Mouse (Mus musculus) liver, embryonic 11.5 days (tissue): ENCODE measurements around the gene Rps6kl1. TPM values are rescaled to one million over a fixed set of nuclear protein-coding genes. Genes with fewer than 3 reads are reported as not detected.

Experiments used
- ATAC-seq: fragments of 200-750 bp; cut with Nextera tagmentation; replicated peaks from 2 replicates; pipeline ENCODE4 v1.8.0; 2017; ENCODE audit warnings: moderate number of reproducible peaks, mild to moderate bottlenecking, moderate TSS enrichment, moderate library complexity; ENCODE audit not compliant: low FRiP score
- DNase-seq: peaks from one replicate; pipeline ENCODE4 v3.0.0-alpha.2; 2017; ENCODE audit warnings: low spot score
- H3K27ac ChIP-seq: fragments of 300-500 bp; sonication (generic); 2 replicates; pipeline ENCODE4 v1.5.1; 2014; ENCODE audit warnings: mild to moderate bottlenecking, low read depth, low read length, control low read depth
- H3K27me3 ChIP-seq: fragments of 300-500 bp; sonication (generic); replicated peaks from 2 replicates; pipeline ENCODE4 v1.6.1; 2014; ENCODE audit warnings: low read length, mixed read lengths; ENCODE audit not compliant: control insufficient read depth, insufficient read depth
- H3K36me3 ChIP-seq: fragments of 300-500 bp; sonication (generic); 2 replicates; pipeline ENCODE4 v1.6.1; 2014; ENCODE audit warnings: mild to moderate bottlenecking, low read length, moderate library complexity, mixed read lengths; ENCODE audit not compliant: control insufficient read depth, insufficient read depth
- H3K4me1 ChIP-seq: fragments of 300-500 bp; sonication (generic); replicated peaks from 2 replicates; pipeline ENCODE4 v1.6.1; 2014; ENCODE audit warnings: low read length, mixed read lengths; ENCODE audit not compliant: control insufficient read depth, insufficient read depth
- H3K4me2 ChIP-seq: fragments of 300-500 bp; sonication (generic); 2 replicates; pipeline ENCODE4 v1.6.1; 2014; ENCODE audit warnings: mild to moderate bottlenecking, control low read depth, moderate library complexity
- H3K4me3 ChIP-seq: fragments of 300-500 bp; sonication (generic); 2 replicates; pipeline ENCODE4 v1.5.1; 2014; ENCODE audit warnings: low read depth, low read length, control low read depth
- H3K9ac ChIP-seq: fragments of 300-500 bp; sonication (generic); 2 replicates; pipeline ENCODE4 v1.6.1; 2014; ENCODE audit warnings: low read depth, low read length, control low read depth
- H3K9me3 ChIP-seq: fragments of 300-500 bp; sonication (generic); 2 replicates; pipeline ENCODE4 v1.6.1; 2016; ENCODE audit warnings: low read length, inconsistent platforms, mixed read lengths; ENCODE audit not compliant: control insufficient read depth
- WGBS: fragments of 180-500 bp; shearing (Covaris S2); extraction: QIAGEN DNeasy Blood & Tissue Kit; methylation state at CpG from one replicate; pipeline ENCODE4 v1.1.7; 2014; 5-methylcytosine and 5-hydroxymethylcytosine counted together
- polyA plus RNA-seq: library from polyadenylated mRNA; unstranded; fragments of >200 nt; fragmentation: Nextera tagmentation; extraction: Ambion mirVana; gene quantifications from 2 replicates; pipeline ENCODE4 v1.2.1, GENCODE M21; 2014

Rps6kl1 gene
- polyA plus RNA-seq, 1 experiment from 2014 or later: 1.1 TPM

DNA sequence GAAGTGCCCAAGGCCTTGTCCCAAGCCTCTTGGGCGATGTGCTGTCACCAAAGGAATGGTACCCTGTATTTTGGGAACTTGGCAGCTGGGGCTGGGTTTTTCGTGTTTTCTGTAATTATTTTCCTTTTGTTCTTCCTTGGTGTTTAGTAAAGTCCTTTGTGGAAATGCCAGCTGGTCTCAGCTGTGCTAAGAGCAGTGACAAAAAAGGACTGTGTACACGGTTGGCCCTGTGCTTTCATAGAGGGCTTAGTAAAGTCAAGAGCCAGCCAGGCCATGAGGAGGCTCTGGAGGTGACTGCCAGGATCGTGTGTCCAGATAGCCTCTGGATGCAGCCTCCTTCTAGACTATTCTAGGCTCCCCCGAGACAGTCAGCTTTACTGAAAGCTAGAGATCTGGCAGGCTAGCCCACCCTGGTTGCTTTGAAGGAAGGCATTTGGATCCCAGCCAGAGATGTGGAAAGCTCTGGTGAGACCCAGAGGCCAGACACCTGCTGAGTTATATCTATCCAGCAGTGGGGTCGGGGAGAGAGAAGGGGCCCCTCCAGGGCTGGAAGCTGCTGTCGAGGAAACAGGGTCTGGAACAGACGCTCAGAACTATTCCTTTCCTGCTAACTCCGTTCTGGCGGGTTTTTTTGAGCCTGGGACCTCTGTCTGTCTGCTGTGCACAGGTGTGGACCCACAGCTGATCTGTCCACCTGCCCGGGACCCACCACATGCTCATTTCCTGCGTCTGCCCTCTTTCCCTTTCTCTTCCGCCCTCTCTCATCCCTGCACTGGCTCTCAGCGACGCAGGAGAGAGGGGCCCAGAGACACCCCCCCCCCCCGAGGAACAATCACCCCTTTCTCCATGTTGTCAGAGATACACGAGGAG is 30.6 kb upstream of the Rps6kl1 start:
- peaks cover 32% of the 10 kb centered on the region for H3K27me3 ChIP-seq
- no peak for DNase-seq
- WGBS: 38% methylated on average over 17 of the region's 17 CpGs

DNA sequence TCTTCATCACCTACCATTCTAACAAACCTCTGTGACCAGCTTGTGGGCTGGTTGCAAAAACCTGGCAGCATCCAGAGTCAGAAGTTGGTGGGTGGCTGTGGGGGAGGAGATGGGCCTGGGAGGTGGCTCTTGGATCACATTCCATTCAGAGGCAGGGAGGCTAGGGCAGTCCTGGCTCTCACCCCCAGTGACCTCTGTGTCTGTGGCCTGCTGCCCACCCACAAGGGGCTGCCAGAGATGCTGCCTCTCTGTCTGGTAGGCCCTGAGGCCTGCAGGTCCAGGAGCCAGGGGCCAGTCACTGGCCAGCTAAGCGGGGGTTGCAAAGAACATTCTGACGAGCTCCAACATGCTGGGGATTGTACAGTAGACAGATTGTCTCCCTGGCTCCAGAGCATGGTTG is 27.2 kb upstream of the Rps6kl1 start:
- Histone ChIP-seq H3K4me2 (no peak overlapping the region), H3K36me3 (no peaks in the 10 kb centered on the region), H3K4me3 (no peak overlapping the region), H3K9ac (no peak overlapping the region), H3K27me3 (peaks cover 47% of the 10 kb centered on the region), H3K4me1 (peaks cover 23% of the 10 kb centered on the region), H3K9me3 (no peaks in the 10 kb centered on the region), H3K27ac (no peak overlapping the region)
- 65% methylated on average over 2 of the region's 2 CpGs for WGBS
- ATAC-seq: no peak
- no peak for DNase-seq

More for the DNA sequence above, 30.6 kb upstream of the Rps6kl1 start:
- Histone ChIP-seq H3K27ac (no peak overlapping the region), H3K4me3 (no peak overlapping the region), H3K4me2 (no peak overlapping the region), H3K9me3 (no peaks in the 10 kb centered on the region), H3K36me3 (no peaks in the 10 kb centered on the region), H3K9ac (no peak overlapping the region), H3K4me1 (peaks cover 9% of the 10 kb centered on the region)
- ATAC-seq: no peak

DNA sequence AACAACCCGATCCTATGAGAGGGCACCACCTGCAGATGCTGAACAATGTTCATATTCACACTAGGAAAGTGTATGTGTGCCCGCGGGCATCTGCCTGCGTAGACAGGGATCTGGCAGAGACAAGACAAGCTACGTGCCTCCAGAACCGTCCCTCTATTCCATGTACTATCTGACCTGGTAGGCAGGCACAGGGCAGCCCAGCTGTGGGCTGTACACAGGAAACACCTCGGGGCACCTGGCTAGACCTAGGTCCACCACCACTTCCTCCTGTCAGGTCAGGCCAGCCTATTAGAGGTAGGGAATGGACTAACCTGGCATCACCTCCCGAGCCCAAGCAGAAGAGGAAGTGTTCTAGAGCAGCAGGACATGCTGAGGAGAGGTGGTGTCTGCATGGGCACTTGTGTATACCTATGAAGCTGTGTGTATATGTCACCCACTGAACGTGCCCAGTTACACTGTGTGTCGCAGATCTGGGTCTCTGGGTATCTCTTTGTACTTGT is 26.7 kb upstream of the Rps6kl1 start, which contains the start of gene Pgf:
TSS of gene Pgf (minus strand) at position 51 of the 500 bp plus-strand sequence.
- Histone ChIP-seq H3K4me2 (peak within 1 kb of the TSS; percentile 66), H3K27ac (no peak within 1 kb of the TSS), H3K27me3 (peaks cover 47% of the 10 kb centered on the region), H3K4me1 (peaks cover 23% of the 10 kb centered on the region), H3K4me3 (peak within 1 kb of the TSS; percentile 38), H3K9ac (no peak within 1 kb of the TSS), H3K36me3 (no peaks in the 10 kb centered on the region), H3K9me3 (no peaks in the 10 kb centered on the region)
- ATAC-seq (no peak), DNase-seq (no peak)
- WGBS: 62% methylated on average over 10 of the region's 10 CpGs

DNA sequence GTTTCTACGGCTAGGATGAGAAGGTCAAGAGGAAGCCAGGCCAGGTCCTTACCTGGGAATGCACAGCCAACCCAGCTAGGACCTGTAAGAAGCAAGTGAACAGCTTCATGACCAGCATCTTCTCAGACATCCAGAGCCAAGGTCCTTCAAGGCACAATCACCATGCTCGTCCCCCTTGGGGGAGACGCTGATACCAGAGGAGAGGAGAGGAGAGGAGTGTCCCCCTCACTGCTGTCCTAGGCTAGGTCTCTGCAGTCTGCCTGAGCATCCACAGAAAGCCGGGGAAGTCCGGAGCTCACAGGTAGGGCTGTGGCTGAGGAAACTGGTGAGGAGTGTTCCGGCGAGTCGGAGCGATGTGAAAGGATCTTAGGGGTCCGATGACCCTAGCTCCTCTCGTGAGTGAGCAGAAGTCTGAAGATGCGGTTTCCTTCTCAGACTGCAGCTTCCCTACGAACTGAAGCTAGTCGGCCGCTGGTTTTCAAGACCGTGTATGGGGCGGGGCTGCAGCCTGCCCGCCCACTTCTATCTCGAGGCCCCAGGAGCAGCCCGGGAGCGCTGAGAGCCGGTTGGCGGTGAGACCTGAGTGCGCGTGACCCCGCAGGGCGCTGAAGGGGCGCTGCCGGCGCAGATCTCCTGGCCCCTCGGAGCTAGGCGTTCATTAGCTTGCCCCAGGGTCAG is 25.9 kb upstream of the Rps6kl1 start:
- no peak overlapping the region for H3K27ac ChIP-seq
- peak; percentile 75 for ATAC-seq
- H3K4me2 ChIP-seq: peak overlapping the region; percentile 66
- H3K4me3 ChIP-seq: peak overlapping the region; percentile 38
- H3K9ac ChIP-seq: no peak overlapping the region
- no peaks in the 10 kb centered on the region for H3K36me3 ChIP-seq
- H3K27me3 ChIP-seq: peaks cover 42% of the 10 kb centered on the region
- no peaks in the 10 kb centered on the region for H3K9me3 ChIP-seq
- WGBS: 3% methylated on average over 32 of the region's 32 CpGs
- H3K4me1 ChIP-seq: peaks cover 23% of the 10 kb centered on the region
- DNase-seq: peak; percentile 64

DNA sequence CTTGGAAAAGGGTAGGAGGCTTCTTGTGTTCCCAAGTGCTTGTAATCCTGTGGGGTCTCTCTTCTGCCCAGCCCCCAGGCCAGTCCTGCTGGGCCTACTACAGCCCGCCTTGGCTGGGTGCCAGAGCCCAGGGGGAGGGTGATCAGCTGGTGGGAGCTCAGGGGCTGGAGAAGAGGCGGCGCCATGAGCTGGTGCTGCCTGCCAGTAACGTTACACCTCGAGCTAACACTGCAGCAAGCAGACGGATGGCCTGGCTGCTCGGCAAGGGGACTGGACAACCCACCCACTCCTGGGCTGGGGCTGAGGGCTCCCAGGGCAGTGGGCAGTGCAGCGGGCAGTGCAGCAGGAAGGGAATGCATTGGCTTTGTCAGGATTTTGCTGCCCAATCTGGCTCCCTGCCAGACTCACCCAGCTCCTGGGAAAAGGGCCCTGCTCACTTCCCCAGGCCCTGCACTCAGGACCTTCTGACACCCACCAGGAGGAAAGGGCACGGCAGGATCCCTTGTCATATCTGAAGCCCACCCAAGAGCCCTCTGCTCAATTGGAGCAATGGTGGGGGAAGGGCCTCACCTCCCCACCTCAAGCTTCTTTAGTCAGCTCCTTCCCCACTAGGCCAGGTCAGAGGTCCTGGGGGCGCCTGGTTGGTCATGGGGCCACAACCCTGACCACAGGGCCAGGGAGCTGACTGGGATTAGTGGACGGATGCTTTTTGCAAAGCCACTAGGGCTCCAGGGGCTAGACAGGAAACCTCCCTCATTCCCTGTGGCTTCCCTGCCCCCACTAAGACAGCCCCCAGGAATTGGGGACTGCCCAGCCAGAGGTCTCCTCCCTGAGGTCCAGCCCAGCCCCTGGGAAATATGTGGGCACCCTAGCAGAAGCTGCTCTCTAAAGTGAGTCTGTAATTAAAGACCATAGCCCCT is 25.1 kb upstream of the Rps6kl1 start:
- WGBS: 29% methylated on average over 11 of the region's 11 CpGs
- Histone ChIP-seq H3K36me3 (no peaks in the 10 kb centered on the region), H3K9ac (0 out of 2 replicates have a peak overlapping the region, but pooled peaks have one; percentile 22), H3K4me2 (peak overlapping the region; percentile 66), H3K27me3 (peaks cover 34% of the 10 kb centered on the region), H3K27ac (no peak overlapping the region), H3K4me3 (peak overlapping the region; percentile 38), H3K9me3 (no peaks in the 10 kb centered on the region), H3K4me1 (peaks cover 23% of the 10 kb centered on the region)
- ATAC-seq (0 out of 2 replicates have a peak, but pooled peaks have one; percentile 22), DNase-seq (peak; percentile 73)

DNA sequence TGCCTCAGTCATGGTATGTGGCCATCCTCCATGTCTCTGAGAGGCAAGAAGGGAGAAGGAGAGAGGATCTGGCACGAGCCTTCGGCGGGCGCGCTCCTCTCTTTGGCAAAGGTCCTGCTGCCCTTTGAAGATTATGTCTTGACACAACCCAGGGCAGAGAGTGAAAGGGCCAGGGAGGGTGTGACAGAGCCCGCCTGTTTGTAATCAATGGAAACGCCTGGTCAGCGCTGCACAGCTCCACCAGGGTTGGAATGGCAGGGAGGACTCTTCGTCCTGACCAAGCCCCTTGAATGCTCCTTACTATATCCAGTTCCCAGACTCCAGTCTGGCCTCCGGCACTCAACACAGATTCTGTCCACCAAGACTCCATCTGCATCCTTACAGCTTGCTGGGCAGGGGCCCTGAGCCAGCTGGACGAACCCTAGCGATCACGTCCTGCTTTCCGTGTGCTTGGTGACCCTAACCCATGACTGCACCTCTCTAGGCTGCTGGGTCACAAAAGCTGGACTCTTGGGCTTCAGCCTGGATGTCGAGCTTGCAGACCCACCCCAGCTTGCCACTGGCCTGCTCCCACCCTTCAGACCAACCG is 24.1 kb upstream of the Rps6kl1 start:
- no peaks in the 10 kb centered on the region for H3K36me3 ChIP-seq
- 0 out of 2 replicates have a peak overlapping the region, but pooled peaks have one; percentile 18 for H3K9ac ChIP-seq
- peak overlapping the region; percentile 32; the same call in 1 of the 2 replicates for H3K27ac ChIP-seq
- 38% methylated on average over 16 of the region's 16 CpGs for WGBS
- DNase-seq (no peak), ATAC-seq (no peak)
- peaks cover 27% of the 10 kb centered on the region for H3K27me3 ChIP-seq
- H3K4me2 ChIP-seq: peak overlapping the region; percentile 66
- peak overlapping the region; percentile 38 for H3K4me3 ChIP-seq
- H3K9me3 ChIP-seq: no peaks in the 10 kb centered on the region
- H3K4me1 ChIP-seq: peaks cover 23% of the 10 kb centered on the region

DNA sequence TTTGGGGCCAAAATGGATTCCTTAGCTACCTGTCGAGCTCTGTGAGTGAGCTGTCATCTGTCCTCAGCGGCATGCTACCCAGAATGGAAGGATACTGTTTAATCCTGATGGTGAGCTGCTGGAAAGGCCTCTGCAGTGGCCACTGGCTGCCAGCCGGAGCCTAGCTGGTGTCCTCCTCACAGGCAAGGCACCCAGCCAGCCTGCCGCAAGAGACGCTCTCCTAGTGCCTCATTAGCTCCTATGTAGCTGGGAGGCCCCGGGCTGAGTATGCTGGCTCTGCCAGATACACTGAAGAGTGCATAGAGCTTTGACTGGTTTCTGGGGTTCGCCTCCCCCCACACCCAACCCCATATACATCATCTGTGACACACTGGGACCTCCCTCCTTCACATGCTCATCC is 23.0 kb upstream of the Rps6kl1 start:
- no peaks in the 10 kb centered on the region for H3K36me3 ChIP-seq
- no peak for ATAC-seq
- peaks cover 23% of the 10 kb centered on the region for H3K4me1 ChIP-seq
- H3K9me3 ChIP-seq: no peaks in the 10 kb centered on the region
- no peak overlapping the region for H3K4me2 ChIP-seq
- H3K27me3 ChIP-seq: peaks cover 24% of the 10 kb centered on the region
- 75% methylated on average over 7 of the region's 7 CpGs for WGBS
- H3K4me3 ChIP-seq: no peak overlapping the region
- H3K27ac ChIP-seq: no peak overlapping the region
- no peak for DNase-seq
- no peak overlapping the region for H3K9ac ChIP-seq

DNA sequence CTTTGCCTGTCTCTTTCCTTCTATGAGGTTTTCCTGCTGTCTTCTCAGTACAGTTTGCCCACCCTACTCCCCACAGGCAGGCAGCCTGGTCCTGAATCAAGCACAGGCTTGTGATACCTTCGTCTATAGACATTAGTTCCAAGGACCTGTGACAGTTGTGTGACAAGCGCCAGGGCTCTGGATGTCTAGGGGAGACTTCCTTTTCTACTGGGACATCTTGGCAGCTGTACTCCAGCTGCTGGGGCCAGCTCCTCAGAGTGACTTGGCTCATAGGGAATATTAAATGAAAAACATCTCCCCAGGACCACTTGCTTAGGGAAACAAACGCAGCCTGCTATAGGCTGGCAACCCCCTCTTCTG is 19.9 kb upstream of the Rps6kl1 start:
- Histone ChIP-seq H3K4me3 (no peak overlapping the region), H3K27me3 (peaks cover 8% of the 10 kb centered on the region), H3K36me3 (no peaks in the 10 kb centered on the region), H3K4me2 (no peak overlapping the region), H3K9ac (no peak overlapping the region), H3K27ac (no peak overlapping the region), H3K4me1 (peaks cover 7% of the 10 kb centered on the region; the same call in 1 of the 2 replicates), H3K9me3 (no peaks in the 10 kb centered on the region)
- DNase-seq (no peak), ATAC-seq (no peak)
- 81% methylated on average over 3 of the region's 3 CpGs for WGBS
